Mouse (Mus musculus) forebrain, embryonic 10.5 days (tissue): ENCODE data around the gene Romo1. TPM values are rescaled to one million over a fixed set of nuclear protein-coding genes. Genes with fewer than 3 reads are reported as not detected.

Source experiments
- DNase-seq: peaks from one replicate; pipeline ENCODE4 v3.0.0-alpha.2; 2017; ENCODE audit warnings: low spot score; ENCODE audit errors: extremely low spot score
- H3K27ac ChIP-seq: fragments of 300-500 bp; sonication (generic); 2 replicates; pipeline ENCODE4 v1.5.1; 2016; ENCODE audit warnings: mild to moderate bottlenecking
- H3K27me3 ChIP-seq: fragments of 300-500 bp; sonication (generic); 2 replicates; pipeline ENCODE4 v1.6.1; 2016; ENCODE audit warnings: mild to moderate bottlenecking; ENCODE audit not compliant: poor library complexity, severe bottlenecking
- H3K36me3 ChIP-seq: fragments of 300-500 bp; sonication (generic); replicated peaks from 2 replicates; pipeline ENCODE4 v1.6.1; 2016; ENCODE audit warnings: mild to moderate bottlenecking, moderate library complexity
- H3K4me1 ChIP-seq: fragments of 300-500 bp; sonication (generic); 2 replicates; pipeline ENCODE4 v1.6.1; 2016
- H3K4me3 ChIP-seq: fragments of 300-500 bp; sonication (generic); 2 replicates; pipeline ENCODE4 v1.5.1; 2016; ENCODE audit warnings: mild to moderate bottlenecking, moderate library complexity
- H3K9me3 ChIP-seq: fragments of 300-500 bp; sonication (generic); 2 replicates; pipeline ENCODE4 v1.6.1; 2016; ENCODE audit warnings: mild to moderate bottlenecking, moderate library complexity
- WGBS: fragments of 180-500 bp; shearing (Covaris S2); methylation state at CpG from one replicate; pipeline ENCODE4 v1.1.7; 2016; 5-methylcytosine and 5-hydroxymethylcytosine counted together
- polyA plus RNA-seq: library from polyadenylated mRNA; unstranded; fragments of >200 nt; fragmentation: Nextera tagmentation; extraction: Ambion mirVana; gene quantifications from 2 replicates; pipeline ENCODE4 v1.2.1, GENCODE M21; 2016

The Romo1 gene
- polyA plus RNA-seq, 1 experiment from 2014 or later = 379 TPM

DNA sequence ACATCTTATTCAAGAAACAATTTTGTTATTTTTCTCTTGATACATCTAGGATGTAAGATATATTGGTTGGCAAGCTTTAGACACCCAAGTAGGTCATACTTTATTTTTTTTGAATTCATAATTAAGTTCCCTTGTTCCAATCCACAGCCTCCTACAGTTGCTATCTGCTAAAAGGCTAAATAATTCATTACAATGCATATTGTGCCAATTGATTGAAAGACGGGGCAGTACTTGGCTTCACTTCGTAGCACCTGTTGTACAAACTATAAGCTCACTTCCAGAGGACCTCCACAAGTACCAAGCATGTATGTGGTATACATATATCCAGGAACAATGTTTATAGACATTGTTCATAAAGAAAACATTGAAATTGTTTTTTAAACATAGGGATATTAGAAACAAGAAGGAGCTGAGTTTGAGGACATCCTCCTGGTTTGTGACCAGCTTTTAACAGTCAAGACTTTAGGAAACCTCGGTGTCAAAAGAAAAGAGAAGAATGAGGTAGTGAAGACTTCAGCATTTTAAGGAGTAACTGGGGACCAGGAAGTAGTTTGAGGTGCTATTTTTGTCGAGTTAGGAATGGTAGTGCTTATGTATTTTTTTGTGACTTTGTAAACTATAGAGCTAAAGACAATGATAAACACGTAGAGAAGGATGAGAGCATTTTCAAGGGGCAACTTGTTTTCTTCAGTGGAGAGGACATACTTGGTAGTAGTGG lies 2.6 kb downstream of the Romo1 start:
- Histone ChIP-seq H3K4me3 (no peak overlapping the region), H3K4me1 (peaks cover 27% of the 10 kb centered on the region), H3K27ac (no peak overlapping the region), H3K27me3 (no peaks in the 10 kb centered on the region), H3K36me3 (peaks cover 64% of the 10 kb centered on the region), H3K9me3 (no peaks in the 10 kb centered on the region)
- WGBS = 80% methylated on average over 5 of the region's 5 CpGs
- DNase-seq = no peak

DNA sequence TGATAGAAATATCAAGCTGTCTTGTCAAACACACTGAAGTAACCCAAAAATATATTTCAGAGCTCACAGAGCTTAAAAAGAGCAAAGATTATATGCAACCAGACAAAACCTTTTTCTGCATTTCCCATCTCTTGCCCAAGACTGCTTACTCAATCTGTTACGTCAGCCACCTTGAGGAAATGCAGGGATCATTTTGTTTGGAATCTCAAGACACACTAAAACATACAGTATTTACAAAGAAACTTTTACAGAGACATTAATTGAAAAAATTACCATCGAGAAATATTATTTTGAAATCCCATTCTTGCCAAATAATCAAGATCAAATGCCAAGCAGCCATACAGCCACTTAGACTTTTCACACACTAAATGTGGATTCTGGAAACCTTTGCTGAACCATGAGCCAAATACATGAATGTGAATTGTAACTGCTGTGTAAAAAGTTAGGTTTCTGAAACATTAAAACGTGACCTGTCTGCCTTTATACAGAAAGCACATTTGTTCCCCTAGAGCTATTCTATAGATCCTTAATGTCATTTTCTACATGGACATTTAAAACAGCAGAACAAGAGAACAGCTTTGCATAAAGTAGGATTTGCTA lies 3.6 kb downstream of the Romo1 start:
- Histone ChIP-seq H3K27ac (no peak overlapping the region), H3K4me1 (peaks cover 27% of the 10 kb centered on the region), H3K4me3 (no peak overlapping the region), H3K9me3 (no peaks in the 10 kb centered on the region), H3K36me3 (peaks cover 66% of the 10 kb centered on the region), H3K27me3 (no peaks in the 10 kb centered on the region)
- 93% methylated on average over 3 of the region's 3 CpGs for WGBS
- no peak for DNase-seq

- H3K36me3 ChIP-seq = peaks cover 100% of the 10 kb centered on the region
- H3K27ac ChIP-seq = no peak overlapping the region
- H3K9me3 ChIP-seq = no peaks in the 10 kb centered on the region
- DNase-seq = no peak
- H3K4me3 ChIP-seq = no peak overlapping the region
- no peaks in the 10 kb centered on the region for H3K27me3 ChIP-seq
- H3K4me1 ChIP-seq = no peaks in the 10 kb centered on the region
Observed at GRCm38 (mm10) chr2:156151538-156151937, 7.7 kb downstream of the Romo1 start.

GRCm38 (mm10) chr2:156165478-156165877 lies 21.6 kb downstream of the Romo1 start:
- Histone ChIP-seq H3K9me3 (no peaks in the 10 kb centered on the region), H3K4me3 (no peak overlapping the region), H3K4me1 (no peaks in the 10 kb centered on the region), H3K36me3 (peaks cover 99% of the 10 kb centered on the region), H3K27me3 (no peaks in the 10 kb centered on the region), H3K27ac (no peak overlapping the region)
- DNase-seq = no peak
- WGBS = 94% methylated on average over 1 of the region's 1 CpGs

- no peaks in the 10 kb centered on the region for H3K4me1 ChIP-seq
- no peak for DNase-seq
- H3K27ac ChIP-seq = no peak overlapping the region
- no peaks in the 10 kb centered on the region for H3K27me3 ChIP-seq
- WGBS = 97% methylated on average over 5 of the region's 5 CpGs
- H3K4me3 ChIP-seq = no peak overlapping the region
- peaks cover 99% of the 10 kb centered on the region for H3K36me3 ChIP-seq
- no peaks in the 10 kb centered on the region for H3K9me3 ChIP-seq
Observed at GRCm38 (mm10) chr2:156166557-156166956, 22.7 kb downstream of the Romo1 start.

GRCm38 (mm10) chr2:156177079-156177478 lies 33.2 kb downstream of the Romo1 start:
- peaks cover 31% of the 10 kb centered on the region for H3K4me1 ChIP-seq
- H3K36me3 ChIP-seq = peaks cover 68% of the 10 kb centered on the region
- H3K27me3 ChIP-seq = no peaks in the 10 kb centered on the region
- WGBS = 90% methylated on average over 6 of the region's 6 CpGs
- H3K9me3 ChIP-seq = no peaks in the 10 kb centered on the region
- no peak overlapping the region for H3K27ac ChIP-seq
- DNase-seq = no peak
- 0 out of 2 replicates have a peak overlapping the region, but pooled peaks have one; percentile 7 for H3K4me3 ChIP-seq

DNA sequence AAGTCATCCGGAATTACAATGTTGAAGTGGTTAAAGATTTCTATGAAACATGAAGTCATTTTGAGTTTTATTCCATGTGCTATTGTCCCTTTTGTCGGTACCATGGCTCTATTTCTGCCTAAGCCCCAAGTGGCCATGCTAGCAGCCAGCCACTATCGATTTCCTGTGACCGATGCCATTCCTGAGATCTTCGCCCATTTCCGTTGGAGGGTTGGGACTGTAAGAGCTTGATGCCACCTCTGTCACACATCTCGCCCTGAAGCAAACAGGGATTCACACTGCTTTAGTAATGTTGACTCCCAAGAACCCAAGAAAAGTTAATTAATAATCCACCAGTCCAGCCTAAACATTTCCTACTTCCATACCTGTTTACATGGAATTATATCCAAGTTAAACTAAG lies 33.8 kb downstream of the Romo1 start:
- Histone ChIP-seq H3K36me3 (peaks cover 62% of the 10 kb centered on the region), H3K4me1 (peaks cover 31% of the 10 kb centered on the region), H3K4me3 (peak overlapping the region; percentile 95; the same call in 1 of the 2 replicates), H3K9me3 (no peaks in the 10 kb centered on the region), H3K27me3 (no peaks in the 10 kb centered on the region), H3K27ac (no peak overlapping the region)
- WGBS = 89% methylated on average over 7 of the region's 7 CpGs
- no peak for DNase-seq

- Histone ChIP-seq H3K27me3 (no peaks in the 10 kb centered on the region), H3K9me3 (no peaks in the 10 kb centered on the region), H3K36me3 (peaks cover 47% of the 10 kb centered on the region), H3K27ac (peak overlapping the region; percentile 100), H3K4me3 (peak overlapping the region; percentile 95), H3K4me1 (peaks cover 31% of the 10 kb centered on the region)
- 2% methylated on average over 47 of the region's 47 CpGs for WGBS
- peak; percentile 80 for DNase-seq
Observed at GRCm38 (mm10) chr2:156179046-156179795, 35.4 kb downstream of the Romo1 start.

- peaks cover 31% of the 10 kb centered on the region for H3K4me1 ChIP-seq
- peak overlapping the region; percentile 95 for H3K4me3 ChIP-seq
- no peak for DNase-seq
- no peaks in the 10 kb centered on the region for H3K9me3 ChIP-seq
- H3K27me3 ChIP-seq = no peaks in the 10 kb centered on the region
- under 1% methylated on average over 41 of the region's 41 CpGs for WGBS
- peaks cover 42% of the 10 kb centered on the region for H3K36me3 ChIP-seq
- H3K27ac ChIP-seq = peak overlapping the region; percentile 100
Observed at GRCm38 (mm10) chr2:156179796-156180093, 35.9 kb downstream of the Romo1 start.

GRCm38 (mm10) chr2:156180094-156180821 lies 36.4 kb downstream of the Romo1 start, which contains the start of gene Rbm39:
TSS of gene Rbm39 (minus strand) at chr2:156180238.
- peak; percentile 99 for DNase-seq
- Histone ChIP-seq H3K27me3 (no peaks in the 10 kb centered on the region), H3K9me3 (no peaks in the 10 kb centered on the region), H3K27ac (peak within 1 kb of the TSS; percentile 100), H3K4me3 (peak within 1 kb of the TSS; percentile 95), H3K36me3 (peaks cover 36% of the 10 kb centered on the region), H3K4me1 (peaks cover 31% of the 10 kb centered on the region)
- under 1% methylated on average over 47 of the region's 47 CpGs for WGBS

DNA sequence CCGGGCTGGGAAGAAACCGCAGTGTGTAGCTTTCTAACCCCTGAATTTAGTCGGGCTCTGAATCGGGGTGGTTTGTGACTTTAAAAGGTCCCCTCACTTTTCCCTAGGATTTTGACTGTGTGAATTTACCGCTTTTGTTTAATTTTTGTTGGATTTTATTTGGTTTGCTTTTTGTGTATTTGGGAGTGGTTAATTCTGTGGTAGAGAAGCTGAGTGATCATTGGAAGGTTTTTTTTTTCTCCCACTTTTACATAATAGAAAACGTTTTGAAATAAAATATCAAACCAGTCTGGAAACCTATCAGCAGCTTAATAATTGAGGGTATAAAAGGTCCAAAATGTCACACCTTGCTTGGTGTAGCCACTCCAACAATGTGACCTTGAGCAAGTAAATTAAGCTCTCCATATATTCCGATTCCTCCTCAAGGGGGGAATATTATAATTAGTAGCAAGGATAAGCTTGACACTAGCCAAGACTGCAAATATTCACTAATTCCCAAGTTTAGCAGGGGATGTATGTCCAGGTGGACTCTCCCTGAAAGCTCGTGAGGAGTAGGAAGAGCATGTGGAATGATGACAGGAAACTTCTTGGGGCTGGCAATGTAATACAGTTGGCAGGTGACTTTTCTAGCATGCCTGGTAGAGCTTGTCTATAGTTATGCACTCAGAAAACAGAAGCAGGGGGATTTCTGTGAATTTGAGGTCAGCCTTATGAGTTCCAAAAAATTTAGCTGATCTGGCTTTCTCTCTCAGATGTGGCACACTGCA lies 37.2 kb downstream of the Romo1 start:
- H3K4me1 ChIP-seq = peaks cover 31% of the 10 kb centered on the region
- peaks cover 29% of the 10 kb centered on the region for H3K36me3 ChIP-seq
- no peak for DNase-seq
- peak overlapping the region; percentile 100 for H3K27ac ChIP-seq
- 21% methylated on average over 8 of the region's 8 CpGs for WGBS
- H3K4me3 ChIP-seq = peak overlapping the region; percentile 95
- H3K27me3 ChIP-seq = no peaks in the 10 kb centered on the region
- H3K9me3 ChIP-seq = no peaks in the 10 kb centered on the region

- no peak overlapping the region for H3K27ac ChIP-seq
- no peak for DNase-seq
- WGBS = 78% methylated on average over 2 of the region's 2 CpGs
- peaks cover 23% of the 10 kb centered on the region for H3K36me3 ChIP-seq
- H3K4me1 ChIP-seq = peaks cover 30% of the 10 kb centered on the region
- no peaks in the 10 kb centered on the region for H3K9me3 ChIP-seq
- no peak overlapping the region for H3K4me3 ChIP-seq
- no peaks in the 10 kb centered on the region for H3K27me3 ChIP-seq
Observed at GRCm38 (mm10) chr2:156181592-156181991, 37.8 kb downstream of the Romo1 start.
